Mouse (Mus musculus) midbrain, embryonic 13.5 days (tissue): ENCODE data around the gene Pafah1b2. TPM values are rescaled to one million over a fixed set of nuclear protein-coding genes. Genes with fewer than 3 reads are reported as not detected.

Experiments
- ATAC-seq: fragments of 200-750 bp; cut with Nextera tagmentation; 2 replicates; pipeline ENCODE4 v1.8.0; 2017; ENCODE audit warnings: mild to moderate bottlenecking, moderate TSS enrichment, moderate library complexity
- H3K27ac ChIP-seq: fragments of 300-500 bp; sonication (generic); 2 replicates; pipeline ENCODE4 v1.5.1; 2015; ENCODE audit warnings: inconsistent platforms, mild to moderate bottlenecking, moderate library complexity
- H3K27me3 ChIP-seq: fragments of 300-500 bp; sonication (generic); 2 replicates; pipeline ENCODE4 v1.6.1; 2015; ENCODE audit warnings: mild to moderate bottlenecking, inconsistent platforms
- H3K36me3 ChIP-seq: fragments of 300-500 bp; sonication (generic); 2 replicates; pipeline ENCODE4 v1.6.1; 2015; ENCODE audit warnings: mild to moderate bottlenecking, inconsistent platforms
- H3K4me1 ChIP-seq: fragments of 300-500 bp; sonication (generic); replicated peaks from 2 replicates; pipeline ENCODE4 v1.6.1; 2015; ENCODE audit warnings: inconsistent platforms
- H3K4me2 ChIP-seq: fragments of 300-500 bp; sonication (generic); replicated peaks from 2 replicates; pipeline ENCODE4 v1.6.1; 2015; ENCODE audit warnings: moderate library complexity, mild to moderate bottlenecking, inconsistent platforms
- H3K4me3 ChIP-seq: fragments of 300-500 bp; sonication (generic); replicated peaks from 2 replicates; pipeline ENCODE4 v1.5.1; 2015; ENCODE audit warnings: mild to moderate bottlenecking, inconsistent platforms
- H3K9ac ChIP-seq: fragments of 300-500 bp; sonication (generic); replicated peaks from 2 replicates; pipeline ENCODE4 v1.6.1; 2015; ENCODE audit warnings: mild to moderate bottlenecking, inconsistent platforms
- H3K9me3 ChIP-seq: fragments of 300-500 bp; sonication (generic); 2 replicates; pipeline ENCODE4 v1.6.1; 2016; ENCODE audit warnings: mild to moderate bottlenecking, inconsistent platforms
- WGBS: fragments of 180-500 bp; shearing (Covaris S2); methylation state at CpG from one replicate; pipeline ENCODE4 v1.1.7; 2015; 5-methylcytosine and 5-hydroxymethylcytosine counted together
- microRNA-seq: library from miRNA; unstranded; fragments of <30 nt; microRNA quantifications from one replicate; pipeline ENCODE4, GENCODE M21; 2016
- polyA plus RNA-seq: library from polyadenylated mRNA; unstranded; fragments of >200 nt; fragmentation: Nextera tagmentation; extraction: Ambion mirVana; gene quantifications from 2 replicates; pipeline ENCODE4 v1.2.1, GENCODE M21; 2015

Pafah1b2 gene
- polyA plus RNA-seq, 1 experiment from 2014 or later: 303 TPM

GRCm38 (mm10) chr9:45932571-45933415, 79.7 kb downstream of the Pafah1b2 start:
- 87% methylated on average over 11 of the region's 11 CpGs for WGBS
- Histone ChIP-seq H3K36me3 (peaks cover 43% of the 10 kb centered on the region), H3K9me3 (no peaks in the 10 kb centered on the region), H3K9ac (no peak overlapping the region), H3K4me2 (no peak overlapping the region), H3K4me1 (peaks cover 9% of the 10 kb centered on the region; the same call in 1 of the 2 replicates), H3K27me3 (no peaks in the 10 kb centered on the region), H3K27ac (no peak overlapping the region), H3K4me3 (no peak overlapping the region)
- ATAC-seq: no peak

- H3K36me3 ChIP-seq: peaks cover 51% of the 10 kb centered on the region
- no peaks in the 10 kb centered on the region for H3K9me3 ChIP-seq
These were observed 80.5 kb downstream of the Pafah1b2 start for GRCm38 (mm10) chr9:45931958-45932357.

GRCm38 (mm10) chr9:45929285-45929684, 83.2 kb downstream of the Pafah1b2 start:
- H3K4me1 ChIP-seq: no peaks in the 10 kb centered on the region
- no peak overlapping the region for H3K4me3 ChIP-seq
- H3K4me2 ChIP-seq: no peak overlapping the region
- ATAC-seq: no peak
- 89% methylated on average over 5 of the region's 5 CpGs for WGBS
- H3K9me3 ChIP-seq: no peaks in the 10 kb centered on the region
- H3K9ac ChIP-seq: no peak overlapping the region
- H3K36me3 ChIP-seq: peaks cover 71% of the 10 kb centered on the region
- H3K27me3 ChIP-seq: no peaks in the 10 kb centered on the region
- no peak overlapping the region for H3K27ac ChIP-seq

More at GRCm38 (mm10) chr9:45931958-45932357, 80.5 kb downstream of the Pafah1b2 start:
- H3K4me1 ChIP-seq: peaks cover 9% of the 10 kb centered on the region; the same call in 1 of the 2 replicates
- 67% methylated on average over 1 of the region's 1 CpGs for WGBS
- no peak overlapping the region for H3K27ac ChIP-seq
- H3K4me2 ChIP-seq: no peak overlapping the region
- no peaks in the 10 kb centered on the region for H3K27me3 ChIP-seq
- no peak overlapping the region for H3K9ac ChIP-seq
- no peak overlapping the region for H3K4me3 ChIP-seq
- no peak for ATAC-seq

DNA sequence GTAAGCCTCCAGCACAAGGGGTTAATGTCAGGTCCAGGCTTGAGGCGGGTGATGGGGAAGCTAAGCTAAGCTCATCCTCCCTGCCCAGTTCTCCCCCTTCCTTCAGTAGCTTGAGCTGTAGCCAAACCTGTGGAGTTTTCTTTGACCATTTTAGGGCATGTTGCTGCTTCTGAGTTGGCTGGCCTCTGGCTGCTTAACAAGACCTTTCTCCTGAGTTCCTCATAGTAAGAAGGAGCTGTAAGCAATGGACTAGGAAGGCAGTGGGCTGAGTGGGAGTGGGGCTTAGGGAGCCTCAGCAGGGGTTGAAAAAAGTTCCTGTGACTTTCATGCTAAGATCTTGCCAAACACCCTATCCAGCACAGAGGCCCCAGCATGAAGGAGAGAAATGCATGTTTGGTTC, 92.6 kb downstream of the Pafah1b2 start:
- 57% methylated on average over 1 of the region's 1 CpGs for WGBS
- Histone ChIP-seq H3K27ac (no peak overlapping the region), H3K4me2 (no peak overlapping the region), H3K36me3 (peaks cover 81% of the 10 kb centered on the region), H3K27me3 (no peaks in the 10 kb centered on the region), H3K9ac (no peak overlapping the region), H3K9me3 (no peaks in the 10 kb centered on the region), H3K4me3 (no peak overlapping the region), H3K4me1 (no peaks in the 10 kb centered on the region)
- ATAC-seq: no peak

GRCm38 (mm10) chr9:45917041-45917934, 95.2 kb downstream of the Pafah1b2 start:
- H3K4me2 ChIP-seq: no peak overlapping the region
- H3K9me3 ChIP-seq: no peaks in the 10 kb centered on the region
- H3K27ac ChIP-seq: no peak overlapping the region
- H3K36me3 ChIP-seq: peaks cover 93% of the 10 kb centered on the region
- no peak overlapping the region for H3K9ac ChIP-seq
- 0 out of 2 replicates have a peak, but pooled peaks have one; percentile 14 for ATAC-seq
- H3K4me3 ChIP-seq: no peak overlapping the region
- WGBS: 81% methylated on average over 5 of the region's 5 CpGs
- H3K27me3 ChIP-seq: no peaks in the 10 kb centered on the region
- no peaks in the 10 kb centered on the region for H3K4me1 ChIP-seq

GRCm38 (mm10) chr9:45915659-45916058, 96.8 kb downstream of the Pafah1b2 start:
- ATAC-seq: no peak
- Histone ChIP-seq H3K27me3 (no peaks in the 10 kb centered on the region), H3K9ac (no peak overlapping the region), H3K4me1 (no peaks in the 10 kb centered on the region), H3K4me3 (no peak overlapping the region), H3K36me3 (peaks cover 95% of the 10 kb centered on the region), H3K27ac (no peak overlapping the region), H3K9me3 (no peaks in the 10 kb centered on the region), H3K4me2 (no peak overlapping the region)
- WGBS: 87% methylated on average over 2 of the region's 2 CpGs

Small RNAs within 50 kb of the gene (microRNA-seq; reads per million reads assigned to microRNA genes)
- not detected for gene Mir7087

Other genes starting within 250 kb of the Pafah1b2 start
- gene Cep164, start 184.0 kb downstream of the Pafah1b2 start, polyA plus RNA-seq: 14.9 and 15.5 TPM in 2 replicates
- 47.0 and 50.6 TPM in 2 replicates for gene Bace1, start 174.1 kb downstream of the Pafah1b2 start, polyA plus RNA-seq
- gene Pcsk7, start 106.2 kb downstream of the Pafah1b2 start, polyA plus RNA-seq: 26.4 and 27.7 TPM in 2 replicates
- gene Rnf214, start 105.8 kb downstream of the Pafah1b2 start, polyA plus RNA-seq: 114 and 119 TPM in 2 replicates
- gene Tagln, start 76.6 kb downstream of the Pafah1b2 start, polyA plus RNA-seq: 5.0 and 5.5 TPM in 2 replicates
- 27.4 and 32.7 TPM in 2 replicates for gene Sidt2, start 57.4 kb downstream of the Pafah1b2 start, polyA plus RNA-seq
- 5.7 and 6.7 TPM in 2 replicates for gene Sik3, start 130 bp upstream of the Pafah1b2 start, polyA plus RNA-seq
- 2.9 and 3.3 TPM in 2 replicates for gene Apoa1, start 215.9 kb upstream of the Pafah1b2 start, polyA plus RNA-seq
- not detected in 2 replicates for gene Apoc3, start 222.9 kb upstream of the Pafah1b2 start, polyA plus RNA-seq
- 0.08 and 0.57 TPM in 2 replicates for gene Apoa4, start 228.0 kb upstream of the Pafah1b2 start, polyA plus RNA-seq